Mouse (Mus musculus) left cerebral cortex, adult 8-10 months (tissue): ENCODE measurements at regions not wholly inside any gene's neighbourhood (a gene's known extent, or its start where the extent isn't known, plus 50 kb on each side); places are given as distances from the start of the nearest gene placed in this dataset.
A peak's percentile ranks its signal among the peaks of the same experiment; 100 is the strongest.

ENCODE experiments used
- DNase-seq, 2 experiments: peaks; one replicate each; pipeline ENCODE4 v3.0.0; 2022; ENCODE audit warnings: low spot score in 2 of 2

- no peak for DNase-seq
These were observed 168.1 kb upstream of the Arid2 start for GRCm38 (mm10) chr15:96119240-96119639.

GRCm38 (mm10) chr15:96124397-96124796, 162.9 kb upstream of the Arid2 start:
- DNase-seq: no peak

- no peak for DNase-seq
These were observed 157.6 kb upstream of the Arid2 start for GRCm38 (mm10) chr15:96129699-96130098.

GRCm38 (mm10) chr15:96130531-96130930, 156.8 kb upstream of the Arid2 start:
- no peak for DNase-seq

GRCm38 (mm10) chr15:96131582-96132091, 155.7 kb upstream of the Arid2 start:
- no peak for DNase-seq

- no peak for DNase-seq
These were observed 154.7 kb upstream of the Arid2 start for GRCm38 (mm10) chr15:96132636-96133035.

- no peak for DNase-seq
These were observed 152.0 kb upstream of the Arid2 start for GRCm38 (mm10) chr15:96135250-96135731.

- no peak for DNase-seq
These were observed 151.5 kb upstream of the Arid2 start for GRCm38 (mm10) chr15:96135816-96136215.

GRCm38 (mm10) chr15:96137534-96137933, 149.8 kb upstream of the Arid2 start:
- no peak for DNase-seq

GRCm38 (mm10) chr15:96137945-96138344, 149.4 kb upstream of the Arid2 start:
- no peak for DNase-seq

- no peak for DNase-seq
These were observed 133.8 kb upstream of the Arid2 start for GRCm38 (mm10) chr15:96153489-96153888.

GRCm38 (mm10) chr15:96158321-96158720, 129.0 kb upstream of the Arid2 start:
- DNase-seq: no peak

GRCm38 (mm10) chr15:96164771-96165431, 122.4 kb upstream of the Arid2 start:
- DNase-seq: peak in 1 of 2 experiments; percentile 4

- DNase-seq: no peak
These were observed 120.1 kb upstream of the Arid2 start for GRCm38 (mm10) chr15:96167256-96167655.

- DNase-seq: no peak
These were observed 117.4 kb upstream of the Arid2 start for GRCm38 (mm10) chr15:96169726-96170467.

GRCm38 (mm10) chr15:96170986-96171769, 116.1 kb upstream of the Arid2 start:
- DNase-seq: peak; percentile 6 to 24

GRCm38 (mm10) chr15:96177911-96178310, 109.4 kb upstream of the Arid2 start:
- DNase-seq: no peak

- DNase-seq: no peak
These were observed 108.8 kb upstream of the Arid2 start for GRCm38 (mm10) chr15:96178374-96179109.

- no peak for DNase-seq
These were observed 107.8 kb upstream of the Arid2 start for GRCm38 (mm10) chr15:96179511-96179910.

- DNase-seq: no peak
These were observed 107.3 kb upstream of the Arid2 start for GRCm38 (mm10) chr15:96180036-96180435.

- no peak for DNase-seq
These were observed 106.3 kb upstream of the Arid2 start for GRCm38 (mm10) chr15:96180977-96181376.
